Mouse (Mus musculus) gastrocnemius, adult 8-10 months (tissue): ENCODE results near the gene Golga2. TPM values are rescaled to one million over a fixed set of nuclear protein-coding genes. Genes with fewer than 3 reads are reported as not detected.

ENCODE experiments used
- DNase-seq, 2 experiments: peaks; one replicate each; pipeline ENCODE4 v3.0.0; 2022; ENCODE audit warnings: low spot score in 2 of 2
- total RNA-seq, 4 experiments: library from RNA; stranded (reverse); gene quantifications; 2 replicates each; pipeline ENCODE4 v1.2.4; 2022

Golga2 gene
- total RNA-seq, 4 experiments from 2014 or later: 50.1 to 62.3 (median 53.8) TPM

GRCm38 (mm10) chr2:32317791-32318417, 30.7 kb downstream of the Golga2 start:
- DNase-seq: peak; percentile 61 to 70

- no peak for DNase-seq
These were observed 31.8 kb downstream of the Golga2 start for GRCm38 (mm10) chr2:32318709-32319585.

GRCm38 (mm10) chr2:32319586-32320580, 32.7 kb downstream of the Golga2 start:
- DNase-seq: peak; percentile 59 to 62

GRCm38 (mm10) chr2:32320721-32321120, 33.5 kb downstream of the Golga2 start:
- no peak for DNase-seq

- DNase-seq: no peak
These were observed 34.6 kb downstream of the Golga2 start for GRCm38 (mm10) chr2:32321591-32322298.

GRCm38 (mm10) chr2:32322754-32323741, 35.9 kb downstream of the Golga2 start:
- no peak for DNase-seq

GRCm38 (mm10) chr2:32324322-32324721, 37.1 kb downstream of the Golga2 start:
- no peak for DNase-seq

- no peak for DNase-seq
These were observed 38.2 kb downstream of the Golga2 start for GRCm38 (mm10) chr2:32325342-32325741.

- no peak for DNase-seq
These were observed 40.0 kb downstream of the Golga2 start for GRCm38 (mm10) chr2:32327200-32327599.

GRCm38 (mm10) chr2:32328911-32329460, 41.8 kb downstream of the Golga2 start:
- no peak for DNase-seq

- DNase-seq: no peak
These were observed 42.3 kb downstream of the Golga2 start for GRCm38 (mm10) chr2:32329531-32329930.

GRCm38 (mm10) chr2:32332159-32332558, 45.0 kb downstream of the Golga2 start:
- DNase-seq: no peak

GRCm38 (mm10) chr2:32335888-32336287, 48.7 kb downstream of the Golga2 start:
- no peak for DNase-seq

- DNase-seq: no peak
These were observed 52.9 kb downstream of the Golga2 start for GRCm38 (mm10) chr2:32339912-32340642.

- no peak for DNase-seq
These were observed 53.9 kb downstream of the Golga2 start for GRCm38 (mm10) chr2:32340836-32341633.

- no peak for DNase-seq
These were observed 54.4 kb downstream of the Golga2 start for GRCm38 (mm10) chr2:32341634-32341939.

GRCm38 (mm10) chr2:32342039-32342438, 54.9 kb downstream of the Golga2 start:
- DNase-seq: no peak
